Mouse (Mus musculus): ENCODE measurements around the gene Rhbdf2. TPM values are rescaled to one million over a fixed set of nuclear protein-coding genes. Genes with fewer than 3 reads are reported as not detected.
A peak's percentile ranks its signal among the peaks of the same experiment; 100 is the strongest.
"Not testable (repeated sequence)": the region's sequence is repeated elsewhere in the genome, so short reads cannot be mapped to it uniquely, and the experiment has no call there.

The Rhbdf2 gene
- 29.3 and 53.8 TPM in 2 replicates for total RNA-seq (2012; rRNA removed)

GRCm38 (mm10) chr11:116626299-116627071 is at the start of gene Rhbdf2:
TSS of gene Rhbdf2 (minus strand) at chr11:116627019.
- no peaks in the 10 kb centered on the region for H3K36me3 ChIP-seq (ENCODE audit: control insufficient read depth, insufficient read depth, low read length, poor library complexity, severe bottlenecking)
- in situ Hi-C loops (cut with MboI; ENCODE audit: low sequenced_read_pairs in 2 of 2, unreplicated experiment in 2 of 2), result loop anchor here in 1 of 2 experiments (25.0 kb wide), 1 partner anchor 186 kb away; no protein-coding TSS in a partner anchor
- no peak for TF ChIP-seq ZC3H11A (IDR thresholded peaks at IDR 0.05; ENCODE audit: borderline replicate concordance, low read depth, low read length)
- no peak within 1 kb of the TSS for H3K4me3 ChIP-seq (ENCODE audit: insufficient read depth in 1 of 2, low read depth in 1 of 2, low read length in 2 of 2, poor library complexity in 1 of 2, severe bottlenecking in 1 of 2)
- peaks cover 7 to 25% of the 10 kb centered on the region in 2 experiments; a peak in 3 of 4 replicates for H3K4me1 ChIP-seq (ENCODE audit: control insufficient read depth in 2 of 2, insufficient read depth in 2 of 2, low read length in 2 of 2, poor library complexity in 1 of 2)
- H3K27ac ChIP-seq (ENCODE audit: insufficient read depth, low read depth, low read length, poor library complexity, severe bottlenecking), result no peak within 1 kb of the TSS; the same call in 1 of the 2 replicates
- H3K9me3 ChIP-seq (ENCODE audit: control insufficient read depth, insufficient read depth, low read depth, low read length), result no peaks in the 10 kb centered on the region
- no peak within 1 kb of the TSS for H3K9ac ChIP-seq (ENCODE audit: insufficient read depth, low read depth, low read length, poor library complexity, severe bottlenecking)
- DNase-seq (ENCODE audit: low read depth, low spot score), result no peak

DNA sequence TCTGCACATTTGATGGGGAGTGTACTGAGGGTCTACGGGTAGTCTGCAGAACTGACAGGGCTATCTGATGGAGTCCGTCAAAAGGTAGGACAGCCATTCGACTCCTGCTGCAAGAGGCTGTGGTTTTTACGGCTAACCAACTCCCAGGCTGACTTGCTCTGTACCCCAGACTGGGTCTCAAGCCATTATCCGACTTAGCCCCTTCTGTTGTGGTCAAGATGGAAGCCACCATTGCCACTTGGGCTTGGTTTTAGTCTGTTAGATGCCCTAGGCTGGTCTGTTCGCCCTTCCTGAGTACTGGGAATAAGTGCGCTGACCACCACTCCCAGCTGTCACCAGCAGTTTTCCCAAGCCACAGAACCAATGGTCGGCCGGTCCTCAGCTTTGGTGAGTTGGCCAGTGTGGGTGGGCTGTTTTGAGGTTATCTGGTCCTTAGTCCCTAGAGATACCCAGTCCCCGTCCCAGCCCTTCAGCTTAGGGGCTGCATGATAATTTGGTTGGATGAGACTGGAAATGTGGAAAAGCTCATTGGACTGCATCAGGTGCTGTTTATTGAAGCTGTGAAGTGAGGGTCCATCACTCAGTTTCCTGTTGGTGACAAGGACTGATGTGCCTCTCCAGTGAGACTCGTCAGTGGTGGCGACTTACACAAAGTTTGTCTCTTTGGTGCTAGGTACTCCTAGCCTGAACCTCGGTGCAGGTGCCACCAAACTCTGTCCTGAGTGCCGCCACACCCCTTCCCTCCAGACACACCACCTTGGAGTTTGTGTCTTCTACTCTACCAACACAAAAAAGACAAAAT is 49.6 kb upstream of the Rhbdf2 start:
- Histone ChIP-seq H3K4me3 (ENCODE audit: insufficient read depth in 1 of 2, low read depth in 1 of 2, low read length in 2 of 2, poor library complexity in 1 of 2, severe bottlenecking in 1 of 2) (no peak overlapping the region), H3K9ac (ENCODE audit: insufficient read depth, low read depth, low read length, poor library complexity, severe bottlenecking) (no peak overlapping the region), H3K36me3 (ENCODE audit: control insufficient read depth, insufficient read depth, low read length, poor library complexity, severe bottlenecking) (peaks cover 69% of the 10 kb centered on the region), H3K4me1 (ENCODE audit: control insufficient read depth in 2 of 2, insufficient read depth in 2 of 2, low read length in 2 of 2, poor library complexity in 1 of 2) (peaks cover 0 to 26% of the 10 kb centered on the region in 2 experiments; a peak in 2 of 4 replicates), H3K9me3 (ENCODE audit: control insufficient read depth, insufficient read depth, low read depth, low read length) (no peaks in the 10 kb centered on the region), H3K27ac (ENCODE audit: insufficient read depth, low read depth, low read length, poor library complexity, severe bottlenecking) (no peak overlapping the region)
- no peak for DNase-seq (ENCODE audit: low read depth, low spot score)
- in situ Hi-C loops (cut with MboI; ENCODE audit: low sequenced_read_pairs in 2 of 2, unreplicated experiment in 2 of 2), result no loop called here
- TF ChIP-seq CHD2 (IDR thresholded peaks at IDR 0.05; ENCODE audit: low read depth, low read length) (peak; percentile 41; the same call in 1 of the 2 replicates), MAFK (IDR thresholded peaks at IDR 0.05; ENCODE audit: insufficient read depth, low read depth, low read length) (no peak)

DNA sequence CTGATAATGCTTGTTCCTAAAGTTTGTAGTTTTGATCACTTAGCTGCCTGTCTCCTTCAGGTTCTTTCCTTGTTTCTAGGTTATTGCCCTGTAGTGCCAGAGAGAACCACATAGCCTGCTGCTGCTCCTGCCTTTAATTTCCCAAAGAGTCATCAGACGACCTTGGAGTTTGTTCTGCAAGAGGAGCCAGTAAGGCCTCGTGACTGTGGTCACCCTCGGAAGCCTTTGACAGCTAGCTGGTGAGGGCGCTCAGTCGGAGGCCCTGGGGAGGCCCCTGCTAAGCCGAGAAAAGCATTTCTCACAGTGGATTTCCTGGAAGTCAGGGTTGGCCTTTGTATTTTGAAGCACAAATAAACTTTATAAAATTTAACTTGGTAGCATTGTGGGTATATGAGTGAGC is 48.6 kb upstream of the Rhbdf2 start:
- H3K9ac ChIP-seq (ENCODE audit: insufficient read depth, low read depth, low read length, poor library complexity, severe bottlenecking); H3K27ac ChIP-seq (ENCODE audit: insufficient read depth, low read depth, low read length, poor library complexity, severe bottlenecking); DNase-seq (ENCODE audit: low read depth, low spot score); H3K4me3 ChIP-seq (ENCODE audit: insufficient read depth in 1 of 2, low read depth in 1 of 2, low read length in 2 of 2, poor library complexity in 1 of 2, severe bottlenecking in 1 of 2); H3K9me3 ChIP-seq (ENCODE audit: control insufficient read depth, insufficient read depth, low read depth, low read length); in situ Hi-C loops (cut with MboI; ENCODE audit: low sequenced_read_pairs in 2 of 2, unreplicated experiment in 2 of 2): not testable (repeated sequence)
- H3K4me1 ChIP-seq (ENCODE audit: control insufficient read depth in 2 of 2, insufficient read depth in 2 of 2, low read length in 2 of 2, poor library complexity in 1 of 2), result peaks cover 0 to 26% of the 10 kb centered on the region in 2 experiments; a peak in 3 of 4 replicates
- H3K36me3 ChIP-seq (ENCODE audit: control insufficient read depth, insufficient read depth, low read length, poor library complexity, severe bottlenecking), result peaks cover 65% of the 10 kb centered on the region

- Histone ChIP-seq H3K9me3 (ENCODE audit: control insufficient read depth, insufficient read depth, low read depth, low read length) (no peaks in the 10 kb centered on the region), H3K4me1 (ENCODE audit: control insufficient read depth in 2 of 2, insufficient read depth in 2 of 2, low read length in 2 of 2, poor library complexity in 1 of 2) (peaks cover 0 to 22% of the 10 kb centered on the region in 2 experiments; a peak in 3 of 4 replicates), H3K27ac (ENCODE audit: insufficient read depth, low read depth, low read length, poor library complexity, severe bottlenecking) (no peak overlapping the region), H3K4me3 (ENCODE audit: insufficient read depth in 1 of 2, low read depth in 1 of 2, low read length in 2 of 2, poor library complexity in 1 of 2, severe bottlenecking in 1 of 2) (no peak overlapping the region), H3K9ac (ENCODE audit: insufficient read depth, low read depth, low read length, poor library complexity, severe bottlenecking) (no peak overlapping the region), H3K36me3 (ENCODE audit: control insufficient read depth, insufficient read depth, low read length, poor library complexity, severe bottlenecking) (peaks cover 65% of the 10 kb centered on the region)
- in situ Hi-C loops (cut with MboI; ENCODE audit: low sequenced_read_pairs in 2 of 2, unreplicated experiment in 2 of 2), result no loop called here
- no peak for DNase-seq (ENCODE audit: low read depth, low spot score)
- TF ChIP-seq ZNF384 (IDR thresholded peaks at IDR 0.05; ENCODE audit: low read depth, low read length) (no peak), MAFK (IDR thresholded peaks at IDR 0.05; ENCODE audit: insufficient read depth, low read depth, low read length) (no peak), CHD2 (IDR thresholded peaks at IDR 0.05; ENCODE audit: low read depth, low read length) (no peak), ZC3H11A (IDR thresholded peaks at IDR 0.05; ENCODE audit: borderline replicate concordance, low read depth, low read length) (no peak), HCFC1 (IDR thresholded peaks at IDR 0.05; ENCODE audit: borderline replicate concordance, insufficient read depth, low read length) (no peak)
Measured at GRCm38 (mm10) chr11:116674616-116675379, 48.0 kb upstream of the Rhbdf2 start.

Measured in ES-E14 (cell line).